Mouse (Mus musculus): ENCODE data around the gene Dcaf4. TPM values are rescaled to one million over a fixed set of nuclear protein-coding genes. Genes with fewer than 3 reads are reported as not detected.

The Dcaf4 gene
- polyA plus RNA-seq (2014; fragmentation: Illumina TruSeq; extraction: RNeasy Lipid Tissue Mini Kit (QIAGEN cat#74804)): 4.6 TPM

DNA sequence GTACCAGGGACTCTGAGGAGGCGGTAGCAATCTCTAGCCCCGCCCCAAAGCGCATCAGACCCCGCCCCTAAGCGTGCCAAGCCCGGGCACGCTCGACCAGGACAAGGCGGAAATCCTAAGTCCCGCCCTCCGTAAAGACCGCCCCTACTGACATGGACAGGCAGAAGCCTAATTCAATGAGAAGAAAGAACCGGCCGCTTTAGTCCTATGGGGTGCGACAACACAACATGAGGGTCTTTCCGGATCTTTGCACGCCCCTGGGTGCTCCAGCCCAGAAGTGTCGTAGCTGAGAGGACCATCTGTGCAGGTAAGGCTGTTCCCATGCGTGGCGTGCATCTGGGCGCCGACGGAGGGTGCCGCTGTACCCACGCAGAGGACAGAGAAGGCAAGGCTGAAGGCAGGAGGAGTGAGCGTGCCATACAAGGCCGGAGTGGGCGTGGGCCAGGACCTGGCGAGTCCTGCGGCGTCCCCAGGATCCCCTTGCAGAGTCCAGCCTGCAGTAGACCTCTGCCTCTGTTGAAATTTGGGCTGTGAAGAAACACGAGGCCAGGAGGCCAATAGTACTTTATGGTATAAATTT is at the start of gene Dcaf4:
TSS of gene Dcaf4 (plus strand) at position 156 of the 580 bp plus-strand sequence.

DNA sequence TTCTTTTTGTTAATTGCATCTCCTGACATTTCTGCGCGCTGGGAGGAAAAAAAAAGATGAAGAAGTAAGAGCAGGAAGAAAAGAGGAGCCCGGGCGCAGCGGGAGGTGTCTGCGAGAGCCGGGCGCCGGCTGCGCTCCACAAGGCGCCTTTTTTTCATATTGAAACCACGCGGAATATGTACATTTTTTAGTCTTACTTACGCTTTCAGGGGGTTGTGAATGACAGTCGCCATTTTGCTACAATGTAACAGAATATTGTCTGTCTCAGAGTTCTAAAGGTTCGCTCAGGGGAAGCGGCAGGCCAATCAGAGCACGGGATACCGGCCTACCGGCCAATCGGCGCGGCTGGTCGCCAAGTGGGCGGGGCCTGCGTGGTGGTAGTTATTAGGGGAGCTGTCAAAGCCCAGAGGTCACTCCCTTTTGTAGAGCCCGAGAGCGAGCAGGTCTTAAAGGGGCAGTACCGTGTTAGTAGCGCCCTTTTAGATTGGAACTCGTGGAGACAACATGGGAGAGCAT is 32.7 kb upstream of the Dcaf4 start, which contains the start of gene Dpf3:
TSS of gene Dpf3 (minus strand) at position 241 of the 516 bp plus-strand sequence.

Other genes starting within 250 kb of the Dcaf4 start
- 22.6 TPM for gene Dpf3, start 32.8 kb upstream of the Dcaf4 start, polyA plus RNA-seq (2014; fragmentation: Illumina TruSeq; extraction: RNeasy Lipid Tissue Mini Kit (QIAGEN cat#74804))
- 6.8 TPM for gene Zfyve1, start 76.8 kb downstream of the Dcaf4 start, polyA plus RNA-seq (2014; fragmentation: Illumina TruSeq; extraction: RNeasy Lipid Tissue Mini Kit (QIAGEN cat#74804))
- 265 TPM for gene Rbm25, start 110.8 kb downstream of the Dcaf4 start, polyA plus RNA-seq (2014; fragmentation: Illumina TruSeq; extraction: RNeasy Lipid Tissue Mini Kit (QIAGEN cat#74804))
- 37.0 TPM for gene Psen1, start 167.7 kb downstream of the Dcaf4 start, polyA plus RNA-seq (2014; fragmentation: Illumina TruSeq; extraction: RNeasy Lipid Tissue Mini Kit (QIAGEN cat#74804))
- gene Papln, start 243.2 kb downstream of the Dcaf4 start, polyA plus RNA-seq (2014; fragmentation: Illumina TruSeq; extraction: RNeasy Lipid Tissue Mini Kit (QIAGEN cat#74804)): 0.40 TPM